Mouse (Mus musculus): ENCODE results near the gene Dynlrb2. TPM values are rescaled to one million over a fixed set of nuclear protein-coding genes. Genes with fewer than 3 reads are reported as not detected.

Gene Dynlrb2
- 7.6 and 12.9 TPM in 2 replicates for polyA plus RNA-seq (2012; rRNA removed)

DNA sequence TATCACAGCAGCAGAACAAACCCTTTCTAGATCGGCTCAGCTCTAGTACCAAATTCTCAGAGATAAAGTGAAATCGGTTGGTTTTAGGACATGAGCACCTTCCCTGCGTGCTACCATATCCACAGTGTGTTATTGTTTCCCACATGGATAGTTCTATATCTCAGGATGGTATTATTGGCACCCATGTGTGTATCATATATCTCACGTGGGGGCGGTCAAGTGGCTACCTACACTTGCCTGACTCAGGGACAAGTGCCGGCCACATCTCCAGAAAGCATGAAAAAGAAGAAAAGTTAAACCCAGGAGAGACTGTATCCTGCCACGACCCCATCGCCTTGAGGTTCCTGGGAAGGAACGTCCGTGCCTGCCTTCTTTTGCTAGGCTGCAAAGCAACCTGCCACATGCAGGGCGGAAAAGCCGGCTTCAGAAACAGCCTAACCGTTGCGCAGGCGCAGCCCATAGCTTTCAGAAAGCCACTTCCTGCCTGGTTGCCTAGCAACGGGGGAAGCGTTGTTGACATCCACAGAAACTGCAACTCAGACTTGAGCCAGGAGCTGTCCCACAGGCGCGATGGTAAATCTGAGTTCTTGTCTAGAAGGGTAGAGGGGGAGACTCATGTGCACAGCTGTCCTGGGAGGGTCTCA lies at the start of gene Dynlrb2:
TSS of gene Dynlrb2 (plus strand) at position 498 of the 644 bp plus-strand sequence.
- DNase-seq (ENCODE audit: low read depth): no peak

DNA sequence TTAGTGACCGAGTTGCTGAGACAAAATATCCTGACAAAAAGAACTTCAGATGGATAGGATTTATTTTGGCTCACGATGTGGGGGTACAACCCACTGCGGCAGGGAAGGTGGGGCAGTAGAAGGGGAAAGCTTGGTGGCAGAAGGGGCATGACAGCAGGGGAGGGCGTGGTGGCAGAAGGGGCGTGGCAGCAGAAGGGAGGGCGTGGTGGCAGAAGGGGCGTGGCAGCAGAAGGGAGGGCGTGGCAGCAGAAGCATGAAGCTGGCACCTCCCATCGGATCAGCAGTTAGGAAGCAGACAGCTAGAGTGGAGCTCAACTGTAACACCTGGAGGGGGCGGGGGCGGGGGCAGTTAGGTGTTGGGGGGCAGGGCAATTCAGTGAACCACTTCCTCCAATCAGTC lies 46.2 kb upstream of the Dynlrb2 start:
- DNase-seq (ENCODE audit: low read depth): no peak

DNA sequence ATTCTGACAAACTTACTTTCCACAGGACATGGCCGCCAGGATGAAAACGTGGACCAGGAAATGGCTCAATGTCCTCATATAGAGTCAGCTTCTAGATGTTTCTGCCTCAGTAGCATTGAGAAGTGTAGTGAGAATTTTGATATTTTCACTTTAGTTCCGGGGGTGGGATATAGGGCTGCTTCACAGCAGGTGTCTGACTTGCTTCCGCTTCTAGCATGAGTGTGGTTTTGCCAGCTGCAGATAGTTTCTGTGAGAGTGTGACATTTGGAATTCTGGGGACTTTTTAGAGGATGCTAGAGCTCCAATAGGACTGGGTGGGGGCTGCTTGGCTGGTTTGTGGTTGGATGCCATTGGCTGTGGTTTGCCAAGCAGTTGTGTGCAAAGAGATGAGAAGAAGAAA lies 43.3 kb upstream of the Dynlrb2 start:
- no peak for DNase-seq (ENCODE audit: low read depth)

DNA sequence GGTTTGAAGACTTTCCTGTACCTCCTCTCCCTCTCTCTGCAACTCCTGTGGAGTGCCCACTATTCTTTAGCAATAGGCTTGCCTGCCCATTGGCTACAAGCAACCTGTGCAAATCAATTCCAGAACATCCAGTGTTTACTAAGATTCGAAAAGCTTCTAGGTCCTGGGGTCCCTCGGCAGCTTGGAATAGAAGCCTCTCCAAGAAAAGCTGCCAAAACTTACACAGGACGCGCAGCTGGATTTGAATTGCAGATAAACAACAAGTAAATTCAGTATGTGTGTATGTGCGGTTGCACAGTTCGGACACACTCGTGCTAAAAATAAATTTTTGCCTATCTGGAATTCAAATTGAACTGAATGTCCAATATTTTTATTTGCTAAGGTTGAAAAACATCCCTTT lies 38.2 kb upstream of the Dynlrb2 start:
- no peak for DNase-seq (ENCODE audit: low read depth)

DNA sequence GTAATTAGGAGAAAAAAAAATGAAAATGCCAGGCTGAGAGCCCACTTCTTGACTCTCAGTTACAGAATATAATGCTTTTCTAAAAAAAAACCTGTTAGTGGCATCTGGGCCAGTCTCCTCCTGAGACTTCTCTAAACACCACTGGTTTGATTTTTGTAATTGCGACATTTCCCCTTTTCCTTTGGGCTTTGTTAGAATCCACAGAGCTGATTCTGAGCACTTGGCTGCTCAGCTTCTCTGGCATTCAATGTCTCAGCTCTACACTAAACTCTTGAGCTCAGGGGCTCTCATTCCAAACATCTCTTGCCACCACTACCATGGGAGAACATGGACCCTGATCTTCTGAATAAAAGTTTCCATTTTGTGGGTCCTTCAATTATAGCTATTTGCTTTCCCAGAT lies 37.7 kb upstream of the Dynlrb2 start:
- no peak for DNase-seq (ENCODE audit: low read depth)

DNA sequence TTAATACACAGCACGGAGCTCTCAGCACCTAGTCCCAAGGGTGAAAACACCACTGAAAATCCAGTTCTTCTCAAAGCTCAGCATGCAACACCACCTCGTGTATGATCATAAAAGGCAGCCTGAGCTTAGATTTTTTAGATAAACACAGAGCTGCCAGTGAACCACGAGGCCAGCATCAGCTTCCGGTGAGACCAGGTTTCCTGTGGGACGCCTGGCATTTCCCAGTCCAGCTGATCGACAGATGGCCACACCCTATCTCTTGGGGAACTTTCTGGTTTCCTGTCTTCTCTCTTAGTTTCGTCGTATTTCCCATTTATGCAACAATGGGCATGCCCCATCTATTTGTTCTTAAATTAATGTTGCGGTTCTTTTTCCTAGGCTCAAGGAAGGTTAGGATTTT lies 26.8 kb upstream of the Dynlrb2 start:
- no peak for DNase-seq (ENCODE audit: low read depth)

DNA sequence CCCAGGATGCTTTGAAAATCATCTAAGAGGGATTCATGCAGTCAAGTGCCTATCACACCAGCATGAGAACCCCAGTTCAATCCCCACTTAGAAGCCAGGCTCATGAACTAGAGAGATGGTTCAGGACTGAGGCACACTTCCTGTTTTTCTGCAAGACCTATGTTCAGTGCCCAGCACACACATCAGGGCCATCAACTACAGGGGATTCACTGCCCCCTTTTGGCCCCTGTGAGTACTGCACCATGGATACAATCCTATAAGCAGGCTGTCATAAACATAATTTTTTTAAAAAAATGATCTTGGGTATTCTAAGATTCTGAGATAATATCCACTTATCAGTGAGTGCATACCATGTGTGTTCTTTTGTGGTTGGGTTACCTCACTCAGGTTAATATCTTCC lies 26.1 kb upstream of the Dynlrb2 start:
- DNase-seq (ENCODE audit: low read depth): no peak

DNA sequence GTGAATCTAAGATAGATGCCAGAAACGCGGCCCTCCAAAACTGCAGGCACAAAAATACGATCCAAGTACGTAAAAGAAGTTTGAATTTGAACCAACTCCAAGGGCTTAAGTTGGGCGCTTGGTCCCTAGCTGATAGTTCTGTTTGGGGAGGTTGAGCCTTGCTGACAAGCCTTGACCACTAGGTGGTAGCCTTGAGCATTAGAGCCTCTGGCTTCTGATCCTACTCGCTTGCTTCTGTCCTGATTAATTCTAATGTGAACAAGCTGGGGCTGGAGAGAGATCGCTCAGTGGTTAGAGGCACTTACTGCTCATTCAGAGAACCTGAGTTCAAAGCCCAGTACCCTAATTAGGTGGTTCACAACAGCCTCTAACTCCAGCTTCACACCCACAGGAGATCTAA lies 23.9 kb upstream of the Dynlrb2 start:
- no peak for DNase-seq (ENCODE audit: low read depth)

DNA sequence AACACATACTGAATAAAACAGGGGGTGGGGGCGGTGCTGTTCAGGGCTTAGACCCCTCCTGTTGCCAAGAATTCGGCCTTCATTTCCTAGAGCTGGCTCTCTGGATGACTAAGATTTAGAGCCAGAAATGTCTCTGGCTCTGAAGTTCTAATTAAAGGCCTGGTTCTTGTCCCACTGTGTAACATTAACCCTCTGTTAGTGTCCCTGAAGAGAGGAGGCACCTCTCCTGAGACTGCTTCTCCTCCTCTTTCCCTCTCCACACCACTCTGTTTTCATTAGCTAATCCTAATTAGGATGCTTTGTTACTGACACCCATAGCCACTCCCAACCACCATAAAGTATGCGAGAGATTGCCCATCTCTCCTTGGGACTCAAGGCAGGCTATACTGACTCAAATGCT lies 22.0 kb upstream of the Dynlrb2 start:
- no peak for DNase-seq (ENCODE audit: low read depth)

DNA sequence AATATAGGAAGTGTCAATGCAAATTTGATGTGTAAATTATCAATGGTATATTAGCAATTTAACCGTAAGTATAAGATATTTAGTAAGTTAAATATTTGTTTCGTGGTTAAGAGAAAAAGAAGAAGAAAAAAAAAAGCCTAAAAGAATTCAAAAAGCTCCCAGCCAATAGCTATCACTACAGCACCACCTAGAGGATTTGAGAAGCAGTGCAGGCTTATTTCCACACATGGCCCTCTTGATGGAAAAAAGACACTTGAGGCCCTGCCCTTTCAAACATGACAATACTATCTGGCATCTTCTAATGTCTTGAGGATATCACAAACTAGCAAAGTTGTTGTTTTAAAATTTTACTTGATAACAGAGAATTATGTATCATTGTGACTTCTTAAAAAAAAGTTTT lies 20.7 kb upstream of the Dynlrb2 start:
- DNase-seq (ENCODE audit: low read depth): no peak

DNA sequence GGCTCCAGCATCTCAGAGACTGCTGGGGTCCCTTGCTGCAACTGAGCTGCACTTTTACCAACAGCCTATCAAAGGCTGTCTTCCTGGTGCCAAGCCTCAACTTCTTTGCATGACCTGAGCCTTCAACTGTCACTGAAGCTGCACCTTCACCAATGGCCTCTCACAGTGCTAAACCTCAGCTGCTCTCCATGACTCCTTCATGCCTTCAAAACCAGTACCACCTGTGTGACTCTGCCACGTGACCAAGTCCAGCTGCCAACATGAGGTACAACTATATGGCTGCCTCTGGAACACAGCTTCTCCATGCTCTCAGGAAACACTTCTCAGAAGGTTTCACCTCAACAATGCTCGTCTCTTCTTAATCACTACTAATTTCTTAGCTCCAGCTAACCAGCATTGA lies 16.2 kb upstream of the Dynlrb2 start:
- DNase-seq (ENCODE audit: low read depth): no peak

DNA sequence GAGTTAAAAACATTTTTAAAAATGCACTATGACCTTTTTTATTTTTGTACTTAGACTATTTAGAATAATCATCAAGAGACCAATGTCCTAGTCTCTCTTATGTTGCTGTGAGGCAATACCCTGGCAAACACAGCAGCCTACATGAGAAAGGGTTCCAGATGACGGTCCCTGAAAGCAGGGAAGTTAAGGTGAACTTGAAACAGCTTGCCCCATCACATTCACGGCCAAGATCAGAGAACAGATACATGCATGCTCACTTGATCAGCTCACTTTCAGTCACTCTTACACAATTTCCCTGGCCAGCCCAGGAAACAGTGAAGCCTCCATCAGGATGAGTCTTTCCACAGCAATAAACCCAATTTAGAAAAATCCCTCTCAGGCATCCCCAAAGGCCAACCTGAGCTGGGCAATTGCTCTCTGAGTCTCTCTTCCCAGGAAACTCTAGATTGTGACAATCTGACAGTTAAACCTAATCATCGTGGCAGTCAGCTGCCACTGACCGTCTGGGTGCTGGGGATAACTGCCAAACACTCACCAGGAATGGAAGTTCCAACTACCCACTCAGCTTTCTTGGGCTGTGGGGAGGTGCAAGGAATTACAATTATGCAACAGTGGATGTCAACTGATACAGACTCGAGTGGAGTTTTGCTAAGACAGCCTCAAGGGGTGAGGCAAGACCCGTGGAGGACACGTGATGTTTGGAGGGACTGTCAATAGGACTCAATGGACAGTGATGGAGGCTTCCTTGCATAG lies 4.5 kb upstream of the Dynlrb2 start:
- peak; percentile 71 for DNase-seq (ENCODE audit: low read depth)

DNA sequence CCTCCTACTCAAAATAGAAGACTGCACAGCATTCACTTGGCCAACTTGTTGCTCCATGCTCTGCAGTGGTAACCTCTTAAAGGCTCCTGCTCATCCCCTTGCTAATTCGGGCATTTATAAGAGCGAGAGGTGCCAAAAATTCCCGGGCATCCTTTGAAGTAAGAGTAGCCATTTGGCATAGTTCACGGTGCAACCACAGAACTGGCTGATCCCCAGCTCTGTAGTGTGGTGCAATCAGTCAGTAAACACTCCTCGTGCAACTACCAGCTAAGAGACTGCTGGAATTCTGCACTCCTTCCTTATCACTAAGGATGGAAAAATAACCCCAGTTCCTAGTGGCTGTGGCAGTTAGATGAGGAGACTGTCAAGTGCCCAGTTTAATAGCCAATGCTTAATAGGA lies 3.9 kb downstream of the Dynlrb2 start:
- DNase-seq (ENCODE audit: low read depth): peak; percentile 88

DNA sequence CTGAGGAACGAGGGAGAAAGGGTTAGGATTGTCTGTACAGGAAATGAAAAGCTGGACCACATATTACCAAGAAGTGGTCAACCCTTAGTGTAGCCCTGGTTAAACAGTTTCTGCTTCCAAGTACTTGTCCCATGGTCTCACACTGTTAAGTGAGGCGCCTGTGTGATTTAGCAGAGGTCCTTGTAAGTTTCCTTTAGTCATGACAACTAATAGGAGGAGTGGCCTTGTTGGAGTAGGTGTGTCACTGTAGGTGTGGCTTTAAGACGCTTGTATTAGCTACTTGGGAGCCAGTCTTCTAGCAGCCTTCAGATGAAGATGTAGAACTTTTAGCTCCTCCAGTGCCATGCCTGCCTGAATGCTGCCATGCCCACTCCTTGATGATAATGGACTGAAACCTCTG lies 4.5 kb downstream of the Dynlrb2 start:
- DNase-seq (ENCODE audit: low read depth): no peak

DNA sequence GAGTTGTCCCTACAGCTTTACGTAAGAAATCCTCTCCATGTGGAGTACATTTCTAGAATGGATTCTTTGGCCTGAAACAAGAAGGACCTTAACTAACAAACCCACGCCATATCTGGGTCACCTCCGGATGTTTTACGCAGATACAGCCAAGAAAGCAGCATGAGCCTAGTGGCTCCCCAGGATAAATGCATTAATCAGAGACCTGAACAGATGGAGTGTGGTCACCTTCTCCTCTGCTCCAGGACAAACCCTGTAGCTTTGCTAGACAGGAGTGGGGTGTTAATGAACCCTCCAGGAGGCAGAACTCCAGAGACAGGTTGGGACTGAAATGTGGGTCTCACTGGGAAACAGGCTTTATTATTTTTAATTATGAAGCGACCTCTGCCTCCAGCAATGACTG lies 14.9 kb downstream of the Dynlrb2 start:
- DNase-seq (ENCODE audit: low read depth): no peak

DNA sequence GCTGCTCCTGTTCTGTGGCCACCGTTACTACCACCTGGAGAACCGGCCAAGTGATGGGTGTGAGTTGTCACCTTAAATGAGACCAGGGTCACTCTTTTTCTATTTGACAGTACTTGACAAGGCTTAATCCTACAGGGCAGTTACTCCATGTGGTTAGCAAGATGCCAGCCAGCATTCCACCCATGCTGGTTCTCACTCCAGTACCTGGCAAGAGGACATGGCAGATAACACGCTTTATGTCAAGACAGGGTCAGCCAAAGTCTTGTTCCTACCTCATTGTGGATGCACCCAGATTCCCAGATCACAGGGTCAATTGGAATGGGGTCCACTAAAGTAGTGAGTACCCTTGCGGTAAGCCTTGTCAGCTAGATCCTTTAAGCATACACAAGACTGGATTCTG lies 16.4 kb downstream of the Dynlrb2 start:
- peak; percentile 68 for DNase-seq (ENCODE audit: low read depth)

DNA sequence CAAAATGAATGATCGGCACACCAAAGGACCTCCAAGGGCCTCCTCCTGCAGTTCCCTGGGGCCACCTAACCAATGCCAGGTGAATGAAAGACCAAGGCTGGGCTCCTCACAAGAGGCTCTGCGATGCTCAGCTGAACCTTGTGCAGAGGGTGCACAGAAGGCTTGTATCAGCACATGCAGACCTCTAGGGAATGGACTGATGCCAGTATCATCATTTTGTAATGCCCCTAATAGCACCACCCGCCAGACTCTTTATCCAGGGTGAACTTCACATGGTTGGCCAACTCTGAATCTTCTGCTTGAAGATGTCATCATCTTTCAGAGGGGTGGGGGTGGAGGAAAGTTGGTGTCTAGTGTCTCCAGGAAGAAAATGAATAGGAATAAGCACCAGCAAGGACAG lies 16.9 kb downstream of the Dynlrb2 start:
- DNase-seq (ENCODE audit: low read depth): peak; percentile 95

DNA sequence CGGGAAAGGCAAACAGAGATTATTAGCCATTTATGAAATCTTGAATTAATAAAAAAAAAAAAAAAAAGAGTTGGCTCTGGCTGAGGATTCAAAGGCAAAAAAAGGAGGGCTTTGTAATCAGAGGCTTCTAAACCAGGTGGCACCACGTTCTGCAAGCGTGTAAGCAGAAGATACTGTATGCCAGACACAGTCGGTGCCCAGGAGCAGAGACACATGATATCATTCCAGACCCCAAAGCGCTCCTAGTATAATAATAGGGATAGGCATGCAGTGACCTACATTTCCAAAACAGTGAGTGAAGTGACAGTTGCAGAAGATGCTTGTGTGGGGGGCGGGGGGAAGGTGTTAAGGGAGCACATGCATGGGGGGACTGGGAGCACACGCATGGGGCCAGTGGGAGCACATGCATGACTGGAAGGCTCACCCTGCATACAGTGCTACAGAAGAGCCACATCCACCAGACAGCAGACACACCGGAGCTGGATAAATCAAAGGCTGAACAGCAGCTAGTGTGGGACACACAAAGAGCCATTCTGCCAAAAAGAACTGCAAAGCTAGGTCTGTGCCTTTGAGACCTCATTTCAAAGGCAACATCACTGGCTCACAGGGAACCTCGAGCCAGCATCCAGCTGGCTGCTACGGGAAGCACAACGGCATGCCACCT lies 17.5 kb downstream of the Dynlrb2 start:
- no peak for DNase-seq (ENCODE audit: low read depth)

DNA sequence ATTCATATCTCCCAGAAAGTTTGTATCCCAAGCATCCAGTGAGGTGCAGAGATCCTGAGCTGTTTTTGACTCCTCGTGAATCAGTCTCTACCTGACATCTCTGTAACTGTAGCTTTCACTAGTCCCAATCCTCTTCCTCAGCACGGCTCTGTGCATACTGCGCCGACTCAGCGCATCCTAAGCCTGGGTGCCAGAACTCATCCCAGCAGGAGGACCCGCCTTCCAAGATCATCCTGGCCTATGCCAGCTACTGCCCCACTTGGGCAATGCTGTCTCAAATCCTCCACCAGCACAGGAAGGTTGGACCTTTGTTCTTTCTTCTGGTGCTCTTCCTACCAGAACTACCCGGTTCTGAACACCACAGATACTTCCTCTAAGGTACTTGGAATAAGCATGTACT lies 20.1 kb downstream of the Dynlrb2 start:
- DNase-seq (ENCODE audit: low read depth): no peak

DNA sequence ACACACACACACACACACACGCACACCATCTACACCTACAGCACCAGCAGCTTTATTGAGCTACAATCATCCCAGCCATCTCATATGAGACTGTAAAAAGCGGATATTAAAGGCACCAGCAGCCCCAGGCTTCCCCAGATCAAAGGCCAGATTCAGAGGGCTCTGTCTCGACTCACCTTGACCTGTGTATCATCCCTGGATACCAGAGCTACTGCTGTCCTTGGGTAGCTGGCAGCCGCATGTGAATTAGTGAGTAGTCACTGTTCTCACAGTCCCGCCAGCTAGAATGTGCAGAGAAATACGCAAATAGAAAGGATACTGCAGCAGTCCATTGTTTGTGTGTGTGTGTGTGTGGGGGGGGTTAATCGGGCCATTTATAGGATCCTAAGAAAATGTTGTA lies 24.0 kb downstream of the Dynlrb2 start:
- DNase-seq (ENCODE audit: low read depth): no peak

DNA sequence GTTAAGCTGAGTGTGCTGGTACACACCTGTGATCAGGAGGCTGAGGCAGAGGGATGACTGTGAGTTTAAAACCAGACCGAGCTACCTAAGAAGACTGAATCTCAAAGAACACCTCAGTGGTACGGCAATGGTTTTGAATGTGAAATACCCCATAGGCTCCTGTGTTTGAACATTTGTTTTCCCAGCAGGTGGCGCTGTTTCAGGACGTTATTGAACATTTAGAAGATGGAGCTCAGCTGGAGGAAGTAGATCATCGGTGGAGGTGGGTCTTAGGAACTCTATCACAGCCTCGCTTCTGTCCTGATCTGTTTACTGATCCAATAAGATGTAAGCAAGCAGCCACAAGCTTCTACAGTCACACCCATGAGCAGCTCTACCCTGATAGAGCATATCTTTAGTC lies 28.3 kb downstream of the Dynlrb2 start:
- DNase-seq (ENCODE audit: low read depth): no peak

DNA sequence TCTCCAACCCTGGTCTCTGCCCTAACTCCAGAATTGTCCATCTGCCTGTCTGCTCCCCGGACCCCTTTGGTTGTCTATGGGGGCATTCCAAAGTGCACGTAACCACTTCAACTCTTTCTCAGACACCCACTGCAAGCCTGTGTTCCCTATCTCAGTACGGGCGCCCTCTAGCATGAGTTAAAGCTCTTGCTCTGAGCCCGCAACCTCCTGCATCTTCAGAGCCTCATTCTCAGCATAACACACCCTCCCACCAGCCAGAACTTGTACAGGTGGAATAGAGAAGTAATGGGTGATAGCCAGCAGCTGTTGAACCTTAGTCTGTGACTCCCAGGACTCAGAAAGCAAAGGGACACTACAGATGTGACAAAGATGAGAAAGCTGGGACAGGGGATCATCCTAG lies 32.0 kb downstream of the Dynlrb2 start:
- DNase-seq (ENCODE audit: low read depth): no peak

DNA sequence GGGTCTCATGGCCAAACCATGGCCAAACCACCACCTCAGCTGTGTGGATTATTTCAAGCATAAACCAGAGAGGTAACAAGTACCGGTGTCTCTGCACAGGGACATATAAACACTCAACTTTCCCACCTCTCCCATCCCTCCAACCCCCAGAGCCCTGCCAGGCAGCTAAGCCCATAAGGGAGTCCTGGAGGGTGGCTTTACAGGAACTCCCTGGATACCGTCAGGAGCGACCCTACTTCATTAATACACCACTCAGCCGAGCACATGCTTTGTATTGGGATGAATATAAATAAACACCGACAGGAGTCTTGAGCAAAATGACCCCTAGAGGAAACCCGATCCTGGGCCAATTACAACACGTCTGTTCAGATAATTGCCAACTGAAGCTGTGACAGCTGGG lies 34.0 kb downstream of the Dynlrb2 start:
- no peak for DNase-seq (ENCODE audit: low read depth)

Measured in gonadal fat pad, adult 2 months (tissue).